Mouse (Mus musculus) intestine, embryonic 14.5 days (tissue): ENCODE measurements around the gene Naif1. TPM values are rescaled to one million over a fixed set of nuclear protein-coding genes. Genes with fewer than 3 reads are reported as not detected.

ENCODE experiments used
- ATAC-seq: fragments of 200-750 bp; cut with Nextera tagmentation; replicated peaks from 2 replicates; pipeline ENCODE4 v1.8.0; 2017; ENCODE audit warnings: low read depth, moderate number of reproducible peaks, moderate TSS enrichment, moderate library complexity; ENCODE audit not compliant: low FRiP score, low TSS enrichment
- DNase-seq: peaks from one replicate; pipeline ENCODE4 v3.0.0-alpha.2; 2018; ENCODE audit warnings: low spot score
- H3K27ac ChIP-seq: fragments of 300-500 bp; sonication (generic); 2 replicates; pipeline ENCODE4 v1.5.1; 2014; ENCODE audit warnings: low read depth, mild to moderate bottlenecking, control low read depth
- H3K27me3 ChIP-seq: fragments of 300-500 bp; sonication (generic); replicated peaks from 2 replicates; pipeline ENCODE4 v1.6.1; 2014; ENCODE audit warnings: low read length, control low read depth; ENCODE audit not compliant: control insufficient read depth, insufficient read depth
- H3K36me3 ChIP-seq: fragments of 300-500 bp; sonication (generic); 2 replicates; pipeline ENCODE4 v1.6.1; 2014; ENCODE audit warnings: low read length, control low read depth; ENCODE audit not compliant: control insufficient read depth, insufficient read depth
- H3K4me1 ChIP-seq: fragments of 300-500 bp; sonication (generic); replicated peaks from 2 replicates; pipeline ENCODE4 v1.6.1; 2014; ENCODE audit warnings: low read length, control low read depth, mixed read lengths; ENCODE audit not compliant: control insufficient read depth, insufficient read depth
- H3K4me2 ChIP-seq: fragments of 300-500 bp; sonication (generic); 2 replicates; pipeline ENCODE4 v1.6.1; 2014; ENCODE audit warnings: low read length
- H3K4me3 ChIP-seq: fragments of 300-500 bp; sonication (generic); 2 replicates; pipeline ENCODE4 v1.5.1; 2014; ENCODE audit warnings: low read depth, low read length, control low read depth, mixed read lengths
- H3K9ac ChIP-seq: fragments of 300-500 bp; sonication (generic); 2 replicates; pipeline ENCODE4 v1.6.1; 2014; ENCODE audit warnings: mild to moderate bottlenecking, low read length
- H3K9me3 ChIP-seq: fragments of 300-500 bp; sonication (generic); 2 replicates; pipeline ENCODE4 v1.6.1; 2016; ENCODE audit warnings: low read length, control low read depth; ENCODE audit not compliant: control insufficient read depth
- WGBS: fragments of 180-500 bp; shearing (Covaris S2); extraction: QIAGEN DNeasy Blood & Tissue Kit; methylation state at CpG from one replicate; pipeline ENCODE4 v1.1.7; 2014; 5-methylcytosine and 5-hydroxymethylcytosine counted together
- polyA plus RNA-seq: library from polyadenylated mRNA; unstranded; fragments of >200 nt; fragmentation: Nextera tagmentation; extraction: Ambion mirVana; gene quantifications from 2 replicates; pipeline ENCODE4 v1.2.1, GENCODE M21; 2014

Naif1 gene
- polyA plus RNA-seq, 1 experiment from 2014 or later = 6.0 TPM

DNA sequence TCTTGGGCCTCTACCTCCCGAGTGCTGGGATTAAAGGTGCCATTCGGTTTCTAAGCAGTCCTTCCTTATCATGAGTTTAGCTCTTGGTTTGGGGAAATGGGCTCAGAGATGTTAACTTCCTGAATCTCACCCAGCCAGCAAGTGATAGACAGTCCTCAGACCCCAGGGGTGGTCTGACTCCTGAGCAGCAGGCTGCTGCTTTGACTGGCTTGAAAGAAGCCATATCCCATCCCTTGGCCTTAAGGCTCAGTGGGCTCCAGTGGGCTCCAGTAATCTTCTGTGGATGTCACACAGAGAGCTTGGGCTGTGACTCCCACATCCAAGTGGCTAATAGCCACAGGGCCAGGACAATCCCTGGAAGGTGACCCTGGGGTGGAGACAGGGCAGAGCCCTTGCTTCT lies 44.3 kb downstream of the Naif1 start:
- Histone ChIP-seq H3K4me1 (no peaks in the 10 kb centered on the region), H3K9me3 (no peaks in the 10 kb centered on the region), H3K4me3 (no peak overlapping the region), H3K27ac (no peak overlapping the region), H3K36me3 (no peaks in the 10 kb centered on the region), H3K27me3 (no peaks in the 10 kb centered on the region), H3K9ac (no peak overlapping the region), H3K4me2 (no peak overlapping the region)
- no peak for DNase-seq
- no peak for ATAC-seq
- 60% methylated on average over 2 of the region's 2 CpGs for WGBS

DNA sequence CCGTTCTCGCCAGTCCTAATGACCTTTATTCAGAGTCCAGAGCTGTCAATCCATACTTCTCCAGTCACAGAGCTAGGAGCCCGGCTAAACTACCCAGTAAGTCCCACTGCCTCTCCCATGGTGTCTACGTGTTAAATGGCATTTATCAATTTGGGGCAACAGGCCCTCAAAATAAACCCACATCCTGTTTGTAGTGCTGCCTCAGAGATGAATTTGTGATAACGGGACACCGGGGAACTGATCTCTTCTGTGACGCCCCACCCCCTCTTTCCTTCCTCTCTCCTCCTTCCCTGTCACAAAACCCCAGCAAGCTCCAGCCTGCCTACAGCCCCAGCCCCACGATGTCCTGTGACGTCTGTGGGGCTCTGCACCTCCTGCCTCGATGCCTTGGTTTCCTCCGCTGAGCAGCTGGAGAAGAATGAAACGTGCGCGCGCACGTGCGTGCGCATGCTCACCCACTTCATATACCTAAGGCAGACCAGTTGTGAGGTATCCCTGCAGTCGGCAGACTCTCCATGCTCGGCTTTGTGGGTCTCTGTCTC lies 45.0 kb downstream of the Naif1 start:
- no peaks in the 10 kb centered on the region for H3K36me3 ChIP-seq
- H3K4me3 ChIP-seq = no peak overlapping the region
- H3K4me2 ChIP-seq = no peak overlapping the region
- H3K27ac ChIP-seq = no peak overlapping the region
- H3K27me3 ChIP-seq = no peaks in the 10 kb centered on the region
- H3K4me1 ChIP-seq = no peaks in the 10 kb centered on the region
- 74% methylated on average over 20 of the region's 20 CpGs for WGBS
- no peak for ATAC-seq
- H3K9ac ChIP-seq = no peak overlapping the region
- no peaks in the 10 kb centered on the region for H3K9me3 ChIP-seq
- DNase-seq = no peak

DNA sequence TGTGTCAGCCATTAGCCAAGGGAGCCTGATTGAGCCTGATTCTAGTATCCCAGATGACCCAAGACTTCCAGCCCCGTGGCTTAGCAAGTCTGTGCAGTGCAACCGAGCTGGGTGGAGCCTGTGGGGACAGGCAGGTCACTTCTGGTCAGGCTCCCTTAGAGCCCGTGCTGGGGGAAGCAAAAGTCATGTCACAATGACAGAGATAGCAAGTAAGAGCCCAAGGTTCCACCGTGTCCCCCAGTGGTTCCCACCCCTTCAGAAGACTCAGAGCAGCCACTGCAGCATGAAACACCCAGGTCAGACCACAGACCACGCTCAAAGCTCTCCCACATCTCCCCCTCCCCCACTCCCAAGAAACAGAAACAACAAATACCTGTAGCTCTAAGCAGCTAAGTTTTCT lies 45.9 kb downstream of the Naif1 start:
- no peaks in the 10 kb centered on the region for H3K9me3 ChIP-seq
- no peak for DNase-seq
- H3K36me3 ChIP-seq = no peaks in the 10 kb centered on the region
- no peak overlapping the region for H3K9ac ChIP-seq
- H3K4me3 ChIP-seq = no peak overlapping the region
- H3K27me3 ChIP-seq = no peaks in the 10 kb centered on the region
- H3K4me2 ChIP-seq = no peak overlapping the region
- WGBS = 67% methylated on average over 5 of the region's 5 CpGs
- H3K4me1 ChIP-seq = no peaks in the 10 kb centered on the region
- no peak for ATAC-seq
- no peak overlapping the region for H3K27ac ChIP-seq

DNA sequence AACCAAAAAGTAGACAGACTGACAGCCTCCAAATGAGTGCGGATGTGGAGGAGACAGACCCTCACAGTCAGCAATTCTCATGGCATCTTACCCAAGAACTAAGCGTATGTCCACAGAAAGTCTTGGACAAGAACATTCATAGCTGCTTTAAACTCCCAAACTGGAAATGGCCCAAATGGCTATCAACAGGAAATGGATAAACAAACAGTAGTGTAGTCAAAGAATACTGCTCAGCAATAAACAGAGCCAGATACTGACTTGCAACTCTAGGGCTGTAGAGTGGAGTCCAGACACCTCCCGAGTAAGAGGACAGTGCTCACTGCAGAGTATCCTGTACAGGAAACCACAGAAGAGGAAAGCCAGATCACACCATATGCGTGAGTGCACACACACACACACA lies 49.1 kb downstream of the Naif1 start:
- ATAC-seq (no peak), DNase-seq (no peak)
- Histone ChIP-seq H3K4me2 (no peak overlapping the region), H3K27ac (no peak overlapping the region), H3K36me3 (no peaks in the 10 kb centered on the region), H3K9me3 (no peaks in the 10 kb centered on the region), H3K4me1 (no peaks in the 10 kb centered on the region), H3K4me3 (no peak overlapping the region), H3K27me3 (no peaks in the 10 kb centered on the region), H3K9ac (no peak overlapping the region)
- 77% methylated on average over 4 of the region's 4 CpGs for WGBS

DNA sequence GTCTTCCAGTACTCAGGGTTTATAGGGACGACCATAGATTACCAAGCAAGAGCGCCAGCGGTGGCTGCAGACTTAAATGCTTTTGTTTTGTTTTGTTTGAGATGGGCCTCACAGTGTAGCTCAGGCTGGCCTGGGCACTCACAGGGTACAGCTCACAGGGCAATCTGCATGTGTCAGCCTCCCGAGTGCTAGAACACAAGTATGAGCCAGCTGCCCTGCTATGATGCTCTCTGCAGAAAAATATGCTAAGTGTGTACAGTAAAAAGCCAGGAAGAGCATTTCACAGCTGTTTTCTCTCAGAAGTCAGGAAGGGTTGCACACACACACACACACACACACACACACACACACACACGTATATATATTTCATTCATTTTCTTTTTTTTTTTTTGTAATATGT lies 50.2 kb downstream of the Naif1 start:
- H3K4me1 ChIP-seq = no peaks in the 10 kb centered on the region
- no peak overlapping the region for H3K27ac ChIP-seq
- no peaks in the 10 kb centered on the region for H3K27me3 ChIP-seq
- H3K9ac ChIP-seq = no peak overlapping the region
- ATAC-seq (no peak), DNase-seq (no peak)
- H3K9me3 ChIP-seq = no peaks in the 10 kb centered on the region
- H3K4me2 ChIP-seq = no peak overlapping the region
- WGBS = 70% methylated on average over 5 of the region's 5 CpGs
- no peaks in the 10 kb centered on the region for H3K36me3 ChIP-seq
- no peak overlapping the region for H3K4me3 ChIP-seq

DNA sequence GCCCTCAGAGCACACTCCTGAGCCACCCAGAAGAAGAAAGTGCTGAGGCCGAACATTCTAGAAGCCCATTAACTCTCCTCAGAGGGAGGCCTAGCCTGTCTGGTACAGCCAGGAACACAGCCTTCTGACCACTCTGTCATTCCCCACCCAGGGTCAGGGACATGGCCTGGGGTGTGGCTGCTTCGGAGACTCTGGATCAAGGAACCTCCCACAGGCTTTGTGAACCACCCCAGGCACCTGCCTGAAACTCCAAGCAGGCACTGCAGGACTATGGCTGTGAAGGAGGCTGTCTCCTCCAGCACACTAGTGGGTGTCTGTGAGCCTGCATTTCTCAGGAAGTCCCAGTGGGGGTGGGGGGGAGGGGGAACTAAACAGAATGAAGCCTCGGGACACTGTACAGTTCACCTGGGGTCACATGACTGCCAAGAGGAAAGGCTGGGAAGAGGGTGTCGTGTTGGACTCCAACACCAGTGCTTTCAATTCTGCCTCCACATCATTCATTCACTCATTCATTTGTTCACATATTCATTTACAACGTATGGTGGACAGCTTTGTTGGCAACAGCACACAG lies 51.6 kb downstream of the Naif1 start:
- 61% methylated on average over 5 of the region's 5 CpGs for WGBS

DNA sequence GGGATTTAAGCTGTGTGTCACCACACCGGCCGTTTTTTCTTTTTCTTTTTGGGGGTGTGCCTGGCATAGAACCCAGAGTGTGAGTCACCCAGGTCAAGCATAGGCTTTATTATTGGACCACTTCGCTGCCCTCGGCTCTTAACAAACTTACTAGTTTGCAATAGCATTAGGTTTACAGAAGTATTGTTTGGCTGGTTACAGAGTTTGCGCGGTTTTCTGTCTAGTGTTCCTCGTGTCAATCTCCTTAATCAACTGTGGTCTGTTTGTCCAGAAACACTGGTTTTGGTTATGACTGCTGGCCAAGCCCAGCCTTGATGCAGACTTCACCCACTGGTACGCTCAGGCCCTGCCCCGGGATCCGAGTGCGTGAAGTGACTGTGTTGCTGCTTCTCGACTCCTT lies 52.6 kb downstream of the Naif1 start:
- ATAC-seq (no peak), DNase-seq (no peak)
- Histone ChIP-seq H3K27ac (0 out of 2 replicates have a peak overlapping the region, but pooled peaks have one; percentile 1), H3K4me2 (no peak overlapping the region), H3K9me3 (no peaks in the 10 kb centered on the region), H3K4me3 (no peak overlapping the region), H3K27me3 (no peaks in the 10 kb centered on the region), H3K9ac (no peak overlapping the region), H3K4me1 (no peaks in the 10 kb centered on the region; the same call in 1 of the 2 replicates), H3K36me3 (no peaks in the 10 kb centered on the region)
- 85% methylated on average over 12 of the region's 12 CpGs for WGBS

More for the DNA sequence above, 51.6 kb downstream of the Naif1 start:
- Histone ChIP-seq H3K9me3 (no peaks in the 10 kb centered on the region), H3K27ac (no peak overlapping the region), H3K4me1 (no peaks in the 10 kb centered on the region), H3K4me3 (no peak overlapping the region), H3K36me3 (no peaks in the 10 kb centered on the region), H3K4me2 (no peak overlapping the region), H3K9ac (no peak overlapping the region), H3K27me3 (no peaks in the 10 kb centered on the region)
- ATAC-seq (no peak), DNase-seq (no peak)

DNA sequence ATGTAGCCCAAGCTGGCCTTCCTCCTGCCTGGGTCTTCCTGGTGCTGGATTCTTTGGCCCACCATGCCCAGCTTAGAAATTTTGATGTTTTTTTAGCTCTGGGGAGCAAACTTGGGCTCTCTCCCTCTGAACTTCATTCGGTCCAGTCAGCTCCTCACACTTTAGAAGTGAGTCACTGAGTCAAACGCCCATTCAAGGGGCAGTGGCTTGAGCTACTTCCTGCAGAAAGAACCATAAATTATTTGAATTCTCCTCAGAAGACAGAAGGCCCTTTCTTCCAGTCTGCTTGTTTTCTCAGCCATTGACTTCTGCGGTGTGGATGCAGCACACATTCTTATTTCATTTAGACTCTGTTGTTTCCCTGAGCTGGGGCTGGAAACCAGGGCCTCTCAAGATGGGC lies 53.3 kb downstream of the Naif1 start:
- H3K36me3 ChIP-seq = no peaks in the 10 kb centered on the region
- no peak overlapping the region for H3K4me3 ChIP-seq
- 27% methylated on average over 3 of the region's 3 CpGs for WGBS
- no peak overlapping the region for H3K9ac ChIP-seq
- H3K27ac ChIP-seq = peak overlapping the region; percentile 27; the same call in 1 of the 2 replicates
- H3K27me3 ChIP-seq = no peaks in the 10 kb centered on the region
- H3K4me2 ChIP-seq = no peak overlapping the region
- DNase-seq = no peak
- no peak for ATAC-seq
- no peaks in the 10 kb centered on the region for H3K9me3 ChIP-seq
- no peaks in the 10 kb centered on the region; the same call in 1 of the 2 replicates for H3K4me1 ChIP-seq

DNA sequence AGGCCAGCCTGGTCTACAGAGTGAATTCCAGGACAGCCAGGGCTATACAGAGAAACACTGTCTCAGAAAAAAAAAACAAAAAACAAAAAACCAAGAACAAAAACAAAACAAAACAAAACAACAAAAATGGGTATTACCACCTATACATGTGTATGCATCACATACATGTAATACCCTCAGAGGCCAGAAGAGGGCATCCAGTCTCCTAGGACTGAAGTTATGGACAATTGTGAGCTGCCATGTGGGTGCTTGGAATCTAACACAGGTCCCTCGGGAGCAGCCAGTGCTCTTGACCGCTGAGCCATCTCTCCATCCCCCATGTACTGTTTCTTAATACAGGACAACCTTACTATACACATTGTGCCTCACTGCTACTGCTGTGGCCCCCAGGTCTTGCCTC lies 55.3 kb downstream of the Naif1 start:
- H3K9me3 ChIP-seq = no peaks in the 10 kb centered on the region
- H3K4me3 ChIP-seq = no peak overlapping the region
- no peak overlapping the region for H3K9ac ChIP-seq
- no peak overlapping the region for H3K4me2 ChIP-seq
- no peak overlapping the region for H3K27ac ChIP-seq
- WGBS = 93% methylated on average over 2 of the region's 2 CpGs
- no peaks in the 10 kb centered on the region for H3K27me3 ChIP-seq
- no peaks in the 10 kb centered on the region for H3K36me3 ChIP-seq
- ATAC-seq = no peak
- DNase-seq = no peak
- H3K4me1 ChIP-seq = peaks cover 13% of the 10 kb centered on the region
